Mouse (Mus musculus): ENCODE data around the gene Icam2.
"Not testable (repeated sequence)": the region's sequence is repeated elsewhere in the genome, so short reads cannot be mapped to it uniquely, and the experiment has no call there.

Icam2 gene

GRCm38 (mm10) chr11:106387791-106388216 is at the start of gene Icam2:
Gene Icam2 (minus strand): TSS chr11:106388075.
- peak; percentile 27 for DNase-seq (ENCODE audit: low read depth, low spot score)

GRCm38 (mm10) chr11:106437543-106437942 is 49.7 kb upstream of the Icam2 start:
- DNase-seq (ENCODE audit: low read depth, low spot score), result no peak

GRCm38 (mm10) chr11:106437039-106437438 is 49.2 kb upstream of the Icam2 start:
- DNase-seq (ENCODE audit: low read depth, low spot score), result no peak

GRCm38 (mm10) chr11:106430392-106430791 is 42.5 kb upstream of the Icam2 start:
- DNase-seq (ENCODE audit: low read depth, low spot score), result no peak

- DNase-seq (ENCODE audit: low read depth, low spot score), result no peak
Measured at GRCm38 (mm10) chr11:106429689-106430088, 41.8 kb upstream of the Icam2 start.

GRCm38 (mm10) chr11:106428556-106428955 is 40.7 kb upstream of the Icam2 start:
- DNase-seq (ENCODE audit: low read depth, low spot score), result no peak

- no peak for DNase-seq (ENCODE audit: low read depth, low spot score)
Measured at GRCm38 (mm10) chr11:106428106-106428505, 40.2 kb upstream of the Icam2 start.

GRCm38 (mm10) chr11:106426447-106426846 is 38.6 kb upstream of the Icam2 start:
- no peak for DNase-seq (ENCODE audit: low read depth, low spot score)

GRCm38 (mm10) chr11:106425201-106425600 is 37.3 kb upstream of the Icam2 start:
- DNase-seq (ENCODE audit: low read depth, low spot score), result no peak

GRCm38 (mm10) chr11:106419262-106420102 is 31.6 kb upstream of the Icam2 start:
- no peak for DNase-seq (ENCODE audit: low read depth, low spot score)

GRCm38 (mm10) chr11:106418622-106419196 is 30.8 kb upstream of the Icam2 start:
- DNase-seq (ENCODE audit: low read depth, low spot score), result peak; percentile 87

GRCm38 (mm10) chr11:106417860-106418259 is 30.0 kb upstream of the Icam2 start:
- DNase-seq (ENCODE audit: low read depth, low spot score), result no peak

GRCm38 (mm10) chr11:106416331-106416730 is 28.5 kb upstream of the Icam2 start:
- no peak for DNase-seq (ENCODE audit: low read depth, low spot score)

GRCm38 (mm10) chr11:106412641-106413360 is 24.9 kb upstream of the Icam2 start:
- DNase-seq (ENCODE audit: low read depth, low spot score), result no peak

GRCm38 (mm10) chr11:106411157-106411556 is 23.3 kb upstream of the Icam2 start:
- DNase-seq (ENCODE audit: low read depth, low spot score), result no peak

GRCm38 (mm10) chr11:106410507-106410906 is 22.6 kb upstream of the Icam2 start:
- no peak for DNase-seq (ENCODE audit: low read depth, low spot score)

- no peak for DNase-seq (ENCODE audit: low read depth, low spot score)
Measured at GRCm38 (mm10) chr11:106410011-106410410, 22.1 kb upstream of the Icam2 start.

- no peak for DNase-seq (ENCODE audit: low read depth, low spot score)
Measured at GRCm38 (mm10) chr11:106398481-106398880, 10.6 kb upstream of the Icam2 start.

- peak; percentile 41 for DNase-seq (ENCODE audit: low read depth, low spot score)
Measured at GRCm38 (mm10) chr11:106397656-106398055, 9.8 kb upstream of the Icam2 start.

GRCm38 (mm10) chr11:106394055-106394454 is 6.2 kb upstream of the Icam2 start:
- not testable (repeated sequence) for DNase-seq (ENCODE audit: low read depth, low spot score)

GRCm38 (mm10) chr11:106393331-106393616 is 5.4 kb upstream of the Icam2 start:
- no peak for DNase-seq (ENCODE audit: low read depth, low spot score)

- peak; percentile 43 for DNase-seq (ENCODE audit: low read depth, low spot score)
Measured at GRCm38 (mm10) chr11:106392597-106393330, 4.9 kb upstream of the Icam2 start.
